Mouse (Mus musculus): Measurements from ENCODE around the gene Uqcrc2.

Uqcrc2 gene

DNA sequence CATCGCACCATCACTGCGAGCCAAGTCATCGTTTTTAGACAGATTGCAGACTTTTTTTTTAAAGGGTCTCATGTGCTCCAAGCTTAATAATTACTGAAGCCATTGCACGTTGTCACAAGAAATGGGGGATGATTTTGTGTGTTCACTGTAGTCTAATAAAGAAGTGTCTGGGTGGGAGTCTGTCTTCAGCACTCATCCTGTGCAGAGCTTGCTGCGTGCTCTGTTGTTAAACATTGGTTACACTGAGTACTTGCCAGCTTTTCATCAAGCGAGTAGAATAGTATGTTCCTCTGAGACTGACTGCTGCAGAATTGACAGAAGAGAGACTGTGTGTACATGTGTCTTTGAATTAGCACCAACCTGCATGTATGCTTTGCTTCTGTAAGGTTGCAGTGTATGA, 50.3 kb downstream of the Uqcrc2 start:
- in situ Hi-C loops (cut with MseI, MboI): no loop called here

DNA sequence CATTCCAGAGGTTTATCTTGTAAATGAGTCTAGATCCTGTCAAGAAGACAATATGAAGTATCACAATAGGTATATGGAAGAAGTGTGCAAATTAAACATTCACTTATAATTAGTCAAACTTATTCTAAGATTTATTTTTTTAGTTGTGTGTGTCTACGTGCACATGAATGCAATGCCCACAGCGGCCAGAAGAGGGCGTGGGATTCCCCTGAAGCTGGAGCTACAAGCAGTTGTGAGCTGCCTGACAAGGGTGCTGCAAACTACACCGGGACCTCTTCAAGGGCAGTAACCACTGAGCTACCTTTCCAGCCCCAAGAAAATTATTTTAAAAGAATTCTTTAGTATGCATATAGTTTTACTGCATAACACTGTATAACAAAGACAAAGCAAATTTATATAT, 55.7 kb downstream of the Uqcrc2 start:
- in situ Hi-C loops (cut with MseI, MboI): no loop called here

DNA sequence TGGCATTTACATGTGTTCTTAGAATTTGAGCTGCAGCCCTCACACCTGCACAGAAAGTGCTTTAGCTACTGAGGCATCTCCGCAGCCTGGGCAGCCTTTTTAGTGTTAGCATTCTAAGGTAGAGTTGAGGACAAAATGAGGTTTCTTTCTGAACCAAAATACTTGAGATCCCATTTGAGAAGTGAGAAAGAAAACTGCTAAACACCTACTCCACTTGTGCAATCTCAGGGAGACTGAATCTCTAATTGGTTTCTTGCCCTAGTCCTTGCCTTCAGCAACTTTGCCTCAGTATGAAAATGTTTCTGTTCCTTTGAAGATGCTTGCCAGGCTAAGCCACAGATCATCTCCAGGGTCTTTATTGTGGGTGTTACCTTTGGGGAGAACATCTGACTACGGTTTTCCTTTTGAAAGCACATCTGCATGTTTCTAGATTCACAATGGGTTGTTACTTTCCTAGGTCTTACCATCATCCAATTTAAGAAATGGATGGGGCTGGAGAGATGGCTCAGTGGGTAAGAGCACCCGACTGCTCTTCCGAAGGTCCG, 58.9 kb downstream of the Uqcrc2 start:
- in situ Hi-C loops (cut with MseI, MboI): no loop called here

DNA sequence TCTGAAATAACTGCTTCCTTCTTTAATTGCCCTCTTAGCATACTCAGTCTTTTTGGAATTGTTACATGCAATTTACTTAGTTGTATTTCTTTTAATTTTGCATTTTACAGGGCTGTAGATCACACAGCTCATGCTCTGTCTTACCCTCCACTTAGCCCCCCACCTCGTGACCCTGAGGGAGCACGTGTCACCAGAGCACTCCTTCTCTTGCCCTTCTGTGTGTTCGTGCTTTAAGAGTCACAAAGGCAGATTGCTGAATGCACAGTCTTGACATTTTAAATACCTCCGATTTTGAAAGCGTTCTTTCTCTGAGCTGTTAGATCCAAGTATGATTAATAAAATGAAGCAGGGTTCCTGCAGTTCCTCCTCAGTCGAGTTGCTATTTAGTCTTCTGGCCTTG, 60.2 kb downstream of the Uqcrc2 start:
- in situ Hi-C loops (cut with MseI, MboI): no loop called here

DNA sequence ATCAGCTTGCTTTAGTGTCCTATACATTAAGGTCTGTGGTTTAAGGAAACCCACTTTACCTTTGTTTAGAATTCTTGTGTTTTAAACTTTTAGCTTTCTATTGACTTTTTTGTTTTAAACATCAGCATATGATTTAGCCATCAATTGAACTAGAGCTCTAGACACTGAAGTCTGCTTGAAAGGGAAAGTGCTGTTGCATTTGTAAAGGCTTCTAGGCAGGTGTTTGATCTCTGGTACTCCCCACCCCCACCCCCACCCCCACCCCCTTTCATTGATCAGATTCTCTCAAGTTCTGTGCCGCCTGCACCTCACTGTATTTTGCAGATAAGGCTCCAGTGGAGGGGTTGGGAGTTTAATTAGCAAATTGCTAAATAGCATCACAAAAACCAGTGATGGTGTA, 60.7 kb downstream of the Uqcrc2 start:
- in situ Hi-C loops (cut with MseI, MboI): no loop called here

- in situ Hi-C loops (cut with MseI, MboI): no loop called here
Observed at GRCm38 (mm10) chr7:120696331-120696730, 61.4 kb downstream of the Uqcrc2 start.

DNA sequence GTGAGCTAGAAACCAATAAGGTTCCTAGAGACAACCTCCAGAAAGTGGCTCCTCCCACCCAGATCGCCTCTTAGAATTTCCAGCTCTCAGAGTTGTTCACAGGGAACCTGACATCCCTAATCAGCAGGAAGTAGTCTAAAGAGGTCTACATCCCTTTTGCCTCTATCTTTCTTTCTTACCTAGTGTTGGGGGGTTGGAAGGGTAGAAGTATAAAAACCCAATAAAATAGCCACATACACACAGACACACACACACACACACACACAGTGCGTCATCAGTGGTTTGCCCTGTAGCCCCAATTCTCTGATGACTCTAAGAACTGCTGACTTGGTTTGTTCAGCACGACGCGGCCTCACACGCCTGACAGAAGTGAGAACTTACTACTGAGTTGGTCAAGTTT, 64.6 kb downstream of the Uqcrc2 start:
- in situ Hi-C loops (cut with MseI, MboI): no loop called here

DNA sequence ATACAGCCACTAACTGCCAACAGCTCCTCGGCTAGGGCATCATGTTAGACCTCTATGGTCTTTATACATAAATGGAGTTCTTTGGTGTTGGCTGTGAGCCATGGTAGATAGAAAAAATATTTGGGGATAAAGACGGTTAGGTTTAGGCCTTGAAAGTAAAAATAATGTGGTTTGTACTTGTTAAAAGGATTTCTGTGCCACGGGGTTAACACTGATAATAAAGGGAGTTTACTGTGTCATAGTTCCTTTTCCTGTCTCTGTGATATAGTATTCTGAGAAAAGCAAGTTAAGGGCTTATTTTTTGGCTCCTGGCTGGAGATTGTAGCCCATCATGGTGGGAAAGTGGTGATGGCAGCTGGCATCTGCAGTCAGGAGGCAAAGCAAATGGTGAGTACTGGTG, 68.9 kb downstream of the Uqcrc2 start:
- in situ Hi-C loops (cut with MseI, MboI): no loop called here

Measured in mouse trophoblast stem cell (cell line).